Mouse (Mus musculus) kidney, adult 2 months (tissue): ENCODE results near the gene Clic4. TPM values are rescaled to one million over a fixed set of nuclear protein-coding genes. Genes with fewer than 3 reads are reported as not detected.
"Not testable (repeated sequence)": the region's sequence is repeated elsewhere in the genome, so short reads cannot be mapped to it uniquely, and the experiment has no call there.

Experiments
- DNase-seq: peaks from one replicate; pipeline ENCODE4 v3.0.0; 2021
- H3K27ac ChIP-seq: fragments of 200-500 bp; 2 replicates; pipeline ENCODE4 v1.5.1; 2012; ENCODE audit warnings: low read depth, low read length, control low read depth, inconsistent platforms; ENCODE audit not compliant: insufficient read depth
- H3K27me3 ChIP-seq: fragments of 200-500 bp; replicated peaks from 2 replicates; pipeline ENCODE4 v1.6.1; 2012; ENCODE audit warnings: mild to moderate bottlenecking, moderate library complexity, low read length, inconsistent platforms; ENCODE audit not compliant: control insufficient read depth, insufficient read depth
- H3K36me3 ChIP-seq: fragments of 200-500 bp; 2 replicates; pipeline ENCODE4 v1.6.1; 2012; ENCODE audit warnings: mild to moderate bottlenecking, moderate library complexity, low read length, inconsistent platforms; ENCODE audit not compliant: control insufficient read depth, insufficient read depth
- H3K4me1 ChIP-seq: fragments of 200-500 bp; 2 replicates; pipeline ENCODE4 v1.6.1; 2011; ENCODE audit warnings: low read length; ENCODE audit not compliant: control insufficient read depth, insufficient read depth
- H3K4me3 ChIP-seq: fragments of 200-500 bp; 2 replicates; pipeline ENCODE4 v1.5.1; 2011; ENCODE audit warnings: mild to moderate bottlenecking, low read depth, low read length, control low read depth; ENCODE audit not compliant: insufficient read depth
- CTCF ChIP-seq: fragments of 200-500 bp; conservative IDR thresholded peaks from 2 replicates; pipeline ENCODE4 v1.5.1; 2011; ENCODE audit warnings: low read depth, mild to moderate bottlenecking, control low read depth, low read length, moderate library complexity, mixed read lengths; ENCODE audit not compliant: insufficient read depth, insufficient read length
- POLR2A ChIP-seq: fragments of 200-500 bp; IDR thresholded peaks from one replicate; pipeline ENCODE4 v1.6.1; 2011; ENCODE audit warnings: low read depth, low read length, control low read depth
- WGBS: fragments of 180-500 bp; shearing (Covaris S2); methylation state at CpG from one replicate; pipeline ENCODE4 v1.1.7; 2018; 5-methylcytosine and 5-hydroxymethylcytosine counted together
- polyA plus RNA-seq: library from polyadenylated mRNA; depleted of rRNA; stranded (reverse); fragments of >200 nt; gene quantifications from 2 replicates; pipeline ENCODE4 v1.2.3, GENCODE M21; 2012

Clic4 gene
- polyA plus RNA-seq, 1 experiment: 91.1 TPM

GRCm38 (mm10) chr4:135283875-135284274 is 11.3 kb upstream of the Clic4 start:
- H3K4me3 ChIP-seq: no peak overlapping the region
- H3K36me3 ChIP-seq: no peaks in the 10 kb centered on the region
- WGBS: 92% methylated on average over 7 of the region's 7 CpGs
- no peak overlapping the region for H3K27ac ChIP-seq
- no peaks in the 10 kb centered on the region for H3K27me3 ChIP-seq
- TF ChIP-seq CTCF (0 out of 2 replicates have a peak, but pooled peaks have one; percentile 9), POLR2A (no peak)
- H3K4me1 ChIP-seq: peaks cover 3% of the 10 kb centered on the region; the same call in 1 of the 2 replicates
- DNase-seq: no peak

GRCm38 (mm10) chr4:135283417-135283816 is 10.8 kb upstream of the Clic4 start:
- no peak overlapping the region for H3K27ac ChIP-seq
- no peaks in the 10 kb centered on the region for H3K27me3 ChIP-seq
- H3K4me1 ChIP-seq: peaks cover 3% of the 10 kb centered on the region; the same call in 1 of the 2 replicates
- no peaks in the 10 kb centered on the region for H3K36me3 ChIP-seq
- TF ChIP-seq CTCF: no peak
- TF ChIP-seq POLR2A: no peak
- WGBS: 72% methylated on average over 4 of the region's 4 CpGs
- no peak for DNase-seq
- no peak overlapping the region for H3K4me3 ChIP-seq

- TF ChIP-seq CTCF (no peak), POLR2A (no peak)
- Histone ChIP-seq H3K4me3 (no peak overlapping the region), H3K36me3 (no peaks in the 10 kb centered on the region), H3K27me3 (no peaks in the 10 kb centered on the region), H3K4me1 (peaks cover under 1% of the 10 kb centered on the region; the same call in 1 of the 2 replicates), H3K27ac (no peak overlapping the region)
- DNase-seq: peak; percentile 85
- WGBS: 46% methylated on average over 13 of the region's 13 CpGs
Measured at GRCm38 (mm10) chr4:135282651-135283290, 10.2 kb upstream of the Clic4 start.

- not testable (repeated sequence) for H3K27me3 ChIP-seq, H3K4me3 ChIP-seq, H3K36me3 ChIP-seq, H3K4me1 ChIP-seq, DNase-seq, H3K27ac ChIP-seq
- 59% methylated on average over 2 of the region's 2 CpGs for WGBS
Measured at GRCm38 (mm10) chr4:135280016-135280415, 7.4 kb upstream of the Clic4 start.

- TF ChIP-seq POLR2A (no peak), CTCF (no peak)
- WGBS: 65% methylated on average over 4 of the region's 4 CpGs
- H3K4me1 ChIP-seq: peaks cover 11% of the 10 kb centered on the region; the same call in 1 of the 2 replicates
- H3K36me3 ChIP-seq: no peaks in the 10 kb centered on the region
- H3K4me3 ChIP-seq: no peak overlapping the region
- no peak overlapping the region for H3K27ac ChIP-seq
- H3K27me3 ChIP-seq: no peaks in the 10 kb centered on the region
- no peak for DNase-seq
Measured at GRCm38 (mm10) chr4:135276681-135277379, 4.2 kb upstream of the Clic4 start.

DNA sequence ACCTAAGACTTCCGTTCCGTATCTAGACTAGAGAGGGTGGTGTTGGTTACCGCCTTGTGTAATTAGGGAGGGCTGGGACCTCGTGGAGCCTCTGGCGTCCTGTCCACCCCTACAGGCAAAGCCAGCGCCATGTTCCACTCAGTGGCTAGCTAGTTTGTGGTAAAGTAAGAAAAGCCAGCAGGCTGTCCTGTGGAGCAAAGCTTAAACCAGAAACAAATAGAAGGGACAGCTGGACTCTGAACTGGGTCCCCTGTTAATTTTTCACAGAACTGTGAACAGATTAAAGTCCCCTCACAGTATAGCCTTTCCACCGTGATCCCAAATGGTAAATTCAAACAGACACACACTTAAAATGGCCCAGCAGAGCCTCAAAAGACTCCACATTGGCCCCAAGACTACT is 2.1 kb upstream of the Clic4 start:
- Histone ChIP-seq H3K27ac (peak overlapping the region; percentile 87), H3K27me3 (no peaks in the 10 kb centered on the region), H3K4me1 (peaks cover 17% of the 10 kb centered on the region), H3K36me3 (no peaks in the 10 kb centered on the region), H3K4me3 (no peak overlapping the region)
- DNase-seq: peak; percentile 86
- WGBS: 63% methylated on average over 7 of the region's 7 CpGs
- TF ChIP-seq CTCF: no peak
- TF ChIP-seq POLR2A: no peak

GRCm38 (mm10) chr4:135273307-135273682 is 681 bp upstream of the Clic4 start:
- Histone ChIP-seq H3K4me1 (peaks cover 29% of the 10 kb centered on the region), H3K4me3 (peak overlapping the region; percentile 29), H3K27ac (peak overlapping the region; percentile 79), H3K27me3 (no peaks in the 10 kb centered on the region), H3K36me3 (no peaks in the 10 kb centered on the region)
- 5% methylated on average over 17 of the region's 17 CpGs for WGBS
- DNase-seq: peak; percentile 86
- TF ChIP-seq POLR2A: no peak
